Mouse (Mus musculus) thymus, postnatal 25 days (tissue): Measurements from ENCODE around the gene Fam163a.

ENCODE experiments used
- DNase-seq: peaks from one replicate; pipeline ENCODE4 v3.0.0; 2022

Fam163a gene

GRCm38 (mm10) chr1:156197588-156197987, 7.2 kb downstream of the Fam163a start:
- DNase-seq = no peak

DNA sequence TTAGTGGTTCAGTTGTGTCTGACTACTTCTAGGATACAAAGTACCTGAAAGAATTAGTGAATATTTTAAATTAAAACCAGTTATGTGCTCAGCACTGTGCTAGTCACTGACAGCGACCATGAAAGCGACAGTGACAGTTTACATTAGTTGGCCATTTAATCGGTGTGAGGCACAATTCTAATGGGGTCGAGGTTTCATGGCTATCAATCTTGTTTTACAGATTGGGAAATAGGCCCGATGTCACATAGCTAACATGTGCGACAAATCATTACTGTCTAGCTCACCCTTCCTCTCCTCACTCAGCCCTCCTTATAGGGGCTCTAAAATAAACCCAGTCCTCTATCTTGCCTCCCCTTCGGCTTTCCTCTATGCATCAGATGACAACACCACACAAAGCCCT, 11.5 kb downstream of the Fam163a start:
- no peak for DNase-seq

GRCm38 (mm10) chr1:156192853-156193252, 12.0 kb downstream of the Fam163a start:
- DNase-seq = no peak

DNA sequence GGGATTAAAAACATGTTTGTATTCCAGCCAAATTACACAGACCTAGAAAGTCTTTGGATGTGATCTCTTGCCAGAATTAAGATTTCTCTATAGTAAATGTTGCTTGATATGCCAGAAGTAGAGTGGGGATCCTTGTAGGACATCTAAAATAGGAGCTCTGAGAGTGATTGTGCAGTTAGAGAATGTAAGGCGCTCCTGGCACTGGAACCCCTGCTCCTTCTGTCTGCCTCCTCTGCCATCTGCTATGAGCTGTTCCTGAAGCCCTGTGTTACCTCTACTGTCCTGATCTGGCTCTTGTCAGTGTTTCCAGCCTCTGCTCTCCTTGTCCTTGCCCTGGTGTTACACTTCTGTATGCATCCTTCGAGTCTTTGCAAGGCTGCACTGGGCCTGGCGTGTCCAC, 18.2 kb downstream of the Fam163a start:
- no peak for DNase-seq

DNA sequence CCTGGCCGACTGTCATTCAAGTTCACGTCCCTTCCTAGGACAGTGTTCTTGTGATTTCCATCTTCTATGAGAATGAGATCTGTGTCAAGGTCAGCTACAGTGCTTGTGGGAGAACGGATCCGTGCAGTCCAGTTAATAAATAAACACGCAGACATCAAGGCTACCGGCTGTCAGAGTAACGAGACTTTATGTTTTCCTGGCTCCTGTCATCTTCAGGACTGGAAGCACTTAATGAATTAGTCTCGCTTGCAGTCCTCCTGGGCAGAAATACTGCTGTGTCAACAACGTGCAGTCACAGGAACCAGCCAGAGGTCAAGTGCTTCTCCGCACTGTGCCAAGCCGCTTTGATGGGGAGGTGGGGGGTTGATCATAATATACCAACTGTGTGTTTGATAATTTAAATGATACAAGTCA, 20.7 kb downstream of the Fam163a start:
- DNase-seq = no peak

DNA sequence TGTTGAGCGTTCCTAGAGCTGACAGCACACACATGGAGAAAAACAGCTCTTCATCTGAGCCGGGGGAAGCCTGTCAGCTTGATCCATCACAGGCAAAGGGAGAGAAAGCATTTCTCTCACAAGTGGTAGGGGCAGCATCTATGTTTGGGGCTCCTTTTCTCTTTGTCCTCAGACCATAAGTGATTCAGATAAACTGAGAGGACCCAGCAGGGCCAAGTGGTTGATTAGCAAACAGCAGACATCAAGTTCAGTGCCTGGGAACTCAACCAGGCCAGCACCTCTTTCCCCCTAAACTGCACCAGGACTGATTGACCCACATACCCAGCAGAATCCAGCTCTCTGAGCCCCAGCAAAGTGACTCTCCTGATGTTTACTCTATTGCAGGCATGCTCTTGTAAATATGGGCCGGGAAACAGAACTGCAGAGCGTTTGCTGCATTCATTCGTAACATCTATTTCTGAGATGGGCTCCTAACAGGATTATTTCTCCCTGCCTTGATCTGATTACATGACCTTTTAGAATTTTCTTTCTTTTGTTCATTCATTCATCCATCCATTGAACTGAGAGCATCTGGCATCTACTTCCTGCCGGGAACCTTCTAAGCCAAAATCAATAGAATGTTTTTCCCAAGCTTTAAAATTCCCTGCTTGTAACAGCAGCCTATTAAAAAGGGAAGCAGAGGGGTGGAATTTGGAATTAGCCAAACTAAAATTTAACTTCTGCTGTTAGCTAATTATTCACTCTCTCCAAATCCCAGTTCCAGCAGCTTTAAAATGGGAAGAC, 21.5 kb downstream of the Fam163a start:
- DNase-seq = no peak

DNA sequence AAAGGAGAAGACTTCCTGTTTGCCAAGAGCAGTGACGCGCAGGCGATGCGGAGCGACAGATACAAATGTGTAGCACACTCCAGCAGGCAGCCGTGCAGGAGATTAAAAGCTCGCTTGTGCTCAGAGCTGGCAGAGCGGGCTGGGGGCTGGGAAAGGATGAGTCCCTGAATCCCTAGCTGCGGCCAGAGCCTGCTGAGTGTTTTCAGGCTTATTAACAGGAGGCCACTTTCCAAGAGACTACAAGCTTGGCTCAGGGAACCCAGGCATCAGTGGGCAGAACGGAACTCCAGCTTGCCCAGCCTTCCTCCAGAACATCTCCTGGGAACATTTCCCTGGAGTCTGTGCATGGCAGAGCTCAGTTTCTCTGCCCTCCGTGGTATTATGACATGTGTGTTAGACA, 25.0 kb downstream of the Fam163a start:
- DNase-seq = no peak

DNA sequence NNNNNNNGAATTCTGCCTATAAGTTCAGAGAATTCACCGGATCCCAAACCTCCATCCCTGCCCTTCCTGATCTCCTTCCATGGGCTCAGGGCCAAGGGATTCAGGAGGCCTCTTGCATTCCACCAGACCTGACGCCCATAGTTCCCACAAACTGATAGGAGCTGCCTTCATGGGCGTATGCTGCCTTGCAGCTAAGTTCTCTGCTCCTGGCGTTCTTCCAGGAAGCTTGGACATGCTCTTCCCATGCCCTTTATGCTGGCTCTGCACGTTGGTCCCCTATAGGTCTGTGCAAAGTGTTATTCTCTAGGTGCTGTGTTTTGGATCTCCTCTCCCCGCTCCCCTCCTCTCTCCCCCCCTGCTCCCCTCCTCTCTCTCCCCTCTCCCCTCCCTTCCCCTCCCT, 36.1 kb downstream of the Fam163a start:
- no peak for DNase-seq

GRCm38 (mm10) chr1:156116770-156117169, 88.1 kb downstream of the Fam163a start:
- DNase-seq = no peak

GRCm38 (mm10) chr1:156113884-156114499, 90.8 kb downstream of the Fam163a start:
- no peak for DNase-seq

- DNase-seq = no peak
Measured at GRCm38 (mm10) chr1:156112142-156112541, 92.7 kb downstream of the Fam163a start.

- no peak for DNase-seq
Measured at GRCm38 (mm10) chr1:156111728-156112127, 93.1 kb downstream of the Fam163a start.

- DNase-seq = no peak
Measured at GRCm38 (mm10) chr1:156111090-156111489, 93.7 kb downstream of the Fam163a start.

- no peak for DNase-seq
Measured at GRCm38 (mm10) chr1:156108400-156108799, 96.4 kb downstream of the Fam163a start.

DNA sequence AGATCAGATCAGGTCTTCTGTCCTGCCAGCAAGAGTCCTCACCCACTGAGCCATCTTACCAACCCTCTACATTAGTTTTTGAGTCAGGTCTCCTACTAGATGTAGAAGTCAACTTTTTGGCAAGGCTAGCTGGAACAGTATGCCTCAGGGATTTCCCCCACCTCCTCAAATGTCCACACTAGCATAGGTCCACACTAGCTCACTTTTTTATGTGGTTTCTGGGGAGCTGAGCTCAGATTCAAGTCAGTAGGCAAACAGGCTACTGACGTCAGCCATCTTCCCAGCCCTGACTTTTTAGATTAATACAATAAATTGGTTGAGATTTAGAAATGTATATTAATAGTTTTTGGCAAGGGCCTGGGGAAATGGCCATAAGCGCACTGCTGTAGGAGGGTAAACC, 97.4 kb downstream of the Fam163a start:
- DNase-seq = no peak

DNA sequence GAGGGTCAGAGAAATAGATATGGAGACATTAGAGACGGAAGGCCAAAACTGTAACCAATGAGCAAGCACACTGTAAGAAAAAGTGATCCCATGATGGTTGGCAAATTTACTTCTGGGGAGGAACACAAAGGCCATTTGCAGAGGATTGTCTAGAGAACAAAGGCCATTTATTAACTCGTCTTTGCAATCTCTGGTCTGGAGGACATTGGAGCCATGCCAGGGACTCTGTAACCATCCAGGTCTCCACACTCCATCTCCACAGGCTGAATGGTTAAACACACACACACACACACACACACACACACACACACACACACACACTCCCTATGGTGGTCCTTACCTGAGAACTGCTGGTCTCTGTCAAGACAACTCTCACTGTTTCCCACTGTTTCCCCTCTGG, 99.4 kb downstream of the Fam163a start:
- no peak for DNase-seq

- DNase-seq = no peak
Measured at GRCm38 (mm10) chr1:156103763-156104162, 101.1 kb downstream of the Fam163a start.

- DNase-seq = no peak
Measured at GRCm38 (mm10) chr1:156091811-156092210, 113.0 kb downstream of the Fam163a start.

DNA sequence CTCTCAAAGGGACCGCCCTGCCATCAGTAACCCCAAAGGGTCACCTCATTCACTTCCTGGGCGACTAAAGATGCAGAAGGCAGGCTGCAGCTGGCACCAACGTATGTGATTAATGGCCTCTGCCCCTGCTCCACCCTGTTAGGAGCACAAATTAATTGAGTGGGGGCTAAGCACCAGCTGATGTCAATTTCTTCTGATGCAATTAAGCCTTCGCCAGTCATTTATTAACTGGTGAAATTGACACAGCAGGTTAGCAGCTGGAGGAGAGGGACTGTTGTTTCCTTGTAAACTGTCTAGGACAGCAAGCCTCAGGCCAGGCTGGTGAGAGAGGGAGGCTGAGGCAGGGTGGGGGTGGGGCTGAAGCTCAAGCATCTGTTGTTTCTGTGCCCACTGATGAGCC, 114.8 kb downstream of the Fam163a start:
- no peak for DNase-seq

GRCm38 (mm10) chr1:156089561-156089960, 115.3 kb downstream of the Fam163a start:
- no peak for DNase-seq

DNA sequence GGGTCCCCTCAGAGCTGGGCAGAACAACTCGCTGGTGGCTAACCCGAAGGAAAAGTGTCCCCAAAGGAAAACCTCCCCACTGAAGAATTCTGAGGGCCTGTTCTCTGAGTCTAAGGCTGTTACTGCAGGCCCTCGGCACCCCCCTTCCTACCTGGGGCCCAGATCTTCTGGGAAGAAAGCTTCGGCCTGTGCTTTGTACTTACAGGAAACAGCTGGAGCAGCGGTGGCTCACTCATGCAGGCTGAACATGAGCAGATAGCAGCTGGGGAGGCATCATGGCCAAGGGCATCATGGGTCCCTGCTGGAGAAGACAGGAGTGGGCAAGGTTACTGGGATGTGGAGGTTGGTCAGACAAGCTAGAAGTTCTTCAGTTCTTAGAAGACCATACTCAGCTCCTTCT, 117.2 kb downstream of the Fam163a start:
- peak; percentile 19 for DNase-seq

GRCm38 (mm10) chr1:156085770-156086169, 119.1 kb downstream of the Fam163a start:
- peak; percentile 37 for DNase-seq

DNA sequence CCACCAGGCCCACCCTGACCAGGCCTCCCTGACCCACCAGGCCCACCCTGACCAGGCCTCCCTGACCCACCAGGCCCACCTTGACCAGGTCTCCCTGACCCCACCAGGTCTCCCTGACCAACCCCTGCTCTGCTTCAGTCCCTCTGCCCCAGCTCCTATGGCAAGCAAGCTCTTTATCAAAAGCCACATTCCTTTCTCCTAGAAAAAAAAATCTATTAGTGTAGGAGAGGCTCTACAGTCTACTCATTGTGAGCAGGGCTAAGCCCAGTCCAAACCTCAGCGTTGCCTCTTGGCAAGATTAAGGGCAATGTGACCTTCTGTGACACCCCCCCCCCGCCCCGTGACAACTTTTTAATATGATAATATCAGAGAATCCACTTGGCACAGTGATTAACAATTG, 120.2 kb downstream of the Fam163a start:
- no peak for DNase-seq

- no peak for DNase-seq
Measured at GRCm38 (mm10) chr1:156077655-156078054, 127.2 kb downstream of the Fam163a start.

DNA sequence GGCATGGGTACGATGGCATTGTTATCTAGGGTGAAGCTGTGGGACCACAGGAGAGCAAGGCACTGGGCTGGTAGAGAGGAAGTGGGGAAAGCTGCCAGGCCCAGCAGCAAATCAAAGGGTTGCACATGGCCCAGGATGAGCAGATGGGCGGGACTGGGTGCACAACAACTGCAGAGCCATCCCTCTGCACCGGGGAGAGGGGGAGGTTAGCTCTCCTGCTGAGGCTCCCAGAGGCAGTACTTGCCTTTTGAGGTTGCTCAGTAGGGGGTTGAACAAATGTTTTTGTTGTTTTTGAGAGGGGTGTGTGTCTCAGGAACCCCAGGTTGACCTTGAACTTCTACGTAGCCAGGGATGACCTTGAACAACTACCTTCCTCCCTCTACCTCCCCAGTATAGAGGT, 128.4 kb downstream of the Fam163a start:
- peak; percentile 66 for DNase-seq
